Mouse (Mus musculus) G1E (cell line): ENCODE measurements around the gene Pabpc1l. TPM values are rescaled to one million over a fixed set of nuclear protein-coding genes. Genes with fewer than 3 reads are reported as not detected.

Source experiments
- ATAC-seq: 2 replicates; pipeline ENCODE4 v1.8.0; 2016; ENCODE audit warnings: mild to moderate bottlenecking; ENCODE audit not compliant: insufficient number of reproducible peaks, poor library complexity, low FRiP score, severe bottlenecking; ENCODE audit errors: extremely low read depth
- DNase-seq: peaks from one replicate; pipeline ENCODE4 v3.0.0; 2012; ENCODE audit warnings: low spot score
- H3K27me3 ChIP-seq: 2 replicates; pipeline ENCODE4 v1.6.1; 2012; ENCODE audit warnings: mild to moderate bottlenecking, low read length, inconsistent platforms; ENCODE audit not compliant: insufficient read depth
- H3K36me3 ChIP-seq: replicated peaks from 2 replicates; pipeline ENCODE3; 2012; ENCODE audit warnings: mild to moderate bottlenecking, inconsistent platforms
- H3K4me1 ChIP-seq: 2 replicates; pipeline ENCODE4 v1.6.1; 2012; ENCODE audit warnings: low read depth, low read length, inconsistent platforms, mixed read lengths; ENCODE audit not compliant: insufficient read depth
- H3K4me3 ChIP-seq: 2 replicates; pipeline ENCODE4 v1.5.1; 2012; ENCODE audit warnings: low read depth, mild to moderate bottlenecking, inconsistent platforms, low read length, moderate library complexity, mixed read lengths
- H3K9me3 ChIP-seq: replicated peaks from 2 replicates; pipeline ENCODE4 v1.6.1; 2012; ENCODE audit warnings: inconsistent platforms
- CTCF ChIP-seq: IDR thresholded peaks from 2 replicates; pipeline ENCODE4 v1.5.1; 2012; ENCODE audit warnings: low read depth, low read length, inconsistent platforms, mixed read lengths
- GATA1 ChIP-seq: IDR thresholded peaks from 2 replicates; pipeline ENCODE4 v1.6.1; 2012; ENCODE audit warnings: borderline replicate concordance, low read length, inconsistent platforms, mixed read lengths
- GATA2 ChIP-seq: IDR thresholded peaks from 2 replicates; pipeline ENCODE4 v1.6.1; 2012; ENCODE audit warnings: low read depth, low read length, inconsistent platforms, borderline replicate concordance
- POLR2AphosphoS5 ChIP-seq: IDR thresholded peaks from 2 replicates; pipeline ENCODE4 v1.6.1; 2012; ENCODE audit warnings: low read depth, low read length, inconsistent platforms; ENCODE audit not compliant: insufficient replicate concordance
- TAL1 ChIP-seq: conservative IDR thresholded peaks from 2 replicates; pipeline ENCODE4 v1.6.1; 2012; ENCODE audit warnings: low read depth, low read length, inconsistent platforms, mixed read lengths
- polyA plus RNA-seq: library from polyadenylated mRNA; stranded (reverse); fragments of >175 nt; gene quantifications from 2 replicates; pipeline ENCODE4 v1.2.3, GENCODE M21; 2012
- total RNA-seq, 2 experiments: library from RNA; stranded (forward) in 1 of 2; stranded (reverse) in 1 of 2; fragments of 200-1000 nt in 1 of 2; fragments of >200 nt in 1 of 2; fragmentation: Nextera tagmentation in 1 of 2; gene quantifications; 2 replicates each; pipeline ENCODE4 v1.2.3; 2014 to 2017

Gene Pabpc1l
- total and polyA plus RNA-seq, 3 experiments: 0.07 to 0.44 TPM; not detected in 1

DNA sequence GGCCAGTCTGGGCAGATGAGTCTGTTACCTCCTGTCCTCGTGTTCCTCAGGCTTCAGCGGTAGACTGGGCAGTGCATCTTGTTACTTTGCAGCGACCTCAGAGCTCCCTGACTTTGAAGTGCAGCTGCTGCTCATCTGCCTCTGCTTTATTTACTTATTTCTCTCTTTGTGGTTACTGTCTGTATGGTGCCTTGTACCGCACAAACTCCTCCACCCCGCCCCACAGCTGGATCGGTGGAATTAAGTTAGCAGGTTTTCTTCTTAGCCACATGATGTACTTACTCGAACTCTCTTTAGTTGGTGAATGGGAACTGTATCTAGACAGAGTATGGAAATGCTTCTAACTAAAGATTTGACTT, 59.1 kb downstream of the Pabpc1l start:
- Histone ChIP-seq H3K4me1 (peaks cover 38% of the 10 kb centered on the region), H3K36me3 (peaks cover 91% of the 10 kb centered on the region), H3K4me3 (peak overlapping the region; percentile 66; the same call in 1 of the 2 replicates), H3K27me3 (no peaks in the 10 kb centered on the region), H3K9me3 (no peaks in the 10 kb centered on the region)
- DNase-seq (peak; percentile 9), ATAC-seq (peak; percentile 17; the same call in 1 of the 2 replicates)
- TF ChIP-seq GATA2: no peak

DNA sequence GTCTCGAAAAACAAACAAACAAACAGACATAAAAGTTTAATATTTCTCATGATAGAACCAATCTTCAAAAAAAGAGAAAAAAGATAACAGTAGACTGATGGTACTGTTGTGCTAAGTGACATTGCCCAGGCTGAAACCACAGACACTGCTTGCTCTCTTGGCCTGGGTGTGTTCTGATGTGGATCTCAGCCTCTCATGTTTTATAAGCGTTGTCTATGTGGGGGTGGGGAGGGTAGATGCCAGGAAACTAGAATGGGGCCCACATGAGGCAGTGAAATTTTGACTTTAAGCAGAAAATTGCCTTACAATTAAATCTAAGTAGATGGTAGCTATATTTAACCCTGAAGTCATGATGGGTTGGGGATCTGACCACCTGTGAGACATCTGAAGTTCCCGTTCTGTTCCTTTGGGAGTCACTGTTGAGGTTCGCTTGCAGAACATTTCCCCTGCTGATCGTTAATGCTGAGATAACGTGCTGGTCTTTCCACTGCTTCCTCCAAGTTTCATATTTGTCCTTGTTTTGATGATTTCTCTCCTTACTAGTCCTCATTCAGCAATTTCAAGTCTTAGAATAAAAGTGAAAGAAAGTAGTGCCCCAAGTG, 62.3 kb downstream of the Pabpc1l start:
- DNase-seq (no peak), ATAC-seq (no peak)
- no peaks in the 10 kb centered on the region for H3K27me3 ChIP-seq
- no peaks in the 10 kb centered on the region for H3K9me3 ChIP-seq
- TF ChIP-seq TAL1: no peak
- TF ChIP-seq POLR2AphosphoS5: no peak
- TF ChIP-seq GATA2: no peak
- no peak for TF ChIP-seq GATA1
- no peak for TF ChIP-seq CTCF
- peaks cover 37% of the 10 kb centered on the region for H3K4me1 ChIP-seq
- H3K4me3 ChIP-seq: no peak overlapping the region
- H3K36me3 ChIP-seq: peaks cover 90% of the 10 kb centered on the region

DNA sequence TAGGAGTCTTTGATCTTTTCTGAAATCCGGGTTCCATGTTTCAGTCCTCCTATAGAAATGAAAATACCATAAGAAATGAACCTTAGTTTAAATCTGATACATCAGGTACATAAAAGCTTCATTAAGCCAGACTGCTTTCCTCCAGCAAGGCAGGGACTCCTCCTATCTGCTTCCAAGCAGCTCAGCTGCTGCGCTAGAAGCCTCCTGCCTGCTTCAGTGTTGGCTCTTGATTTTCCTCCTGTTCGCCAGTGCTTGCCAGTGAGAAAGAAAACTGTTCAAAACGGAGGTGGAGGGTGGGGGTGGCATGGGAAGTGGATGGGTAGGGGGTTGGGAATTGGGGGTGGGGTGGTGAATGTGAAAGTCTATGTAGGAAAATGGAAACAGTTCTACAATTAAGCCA, 64.3 kb downstream of the Pabpc1l start:
- no peak for TF ChIP-seq CTCF
- no peak for TF ChIP-seq POLR2AphosphoS5
- no peak for TF ChIP-seq TAL1
- no peak for TF ChIP-seq GATA1
- no peak for TF ChIP-seq GATA2
- Histone ChIP-seq H3K9me3 (no peaks in the 10 kb centered on the region), H3K4me1 (peaks cover 20% of the 10 kb centered on the region), H3K36me3 (peaks cover 93% of the 10 kb centered on the region), H3K4me3 (no peak overlapping the region), H3K27me3 (no peaks in the 10 kb centered on the region)
- no peak for DNase-seq
- no peak for ATAC-seq

DNA sequence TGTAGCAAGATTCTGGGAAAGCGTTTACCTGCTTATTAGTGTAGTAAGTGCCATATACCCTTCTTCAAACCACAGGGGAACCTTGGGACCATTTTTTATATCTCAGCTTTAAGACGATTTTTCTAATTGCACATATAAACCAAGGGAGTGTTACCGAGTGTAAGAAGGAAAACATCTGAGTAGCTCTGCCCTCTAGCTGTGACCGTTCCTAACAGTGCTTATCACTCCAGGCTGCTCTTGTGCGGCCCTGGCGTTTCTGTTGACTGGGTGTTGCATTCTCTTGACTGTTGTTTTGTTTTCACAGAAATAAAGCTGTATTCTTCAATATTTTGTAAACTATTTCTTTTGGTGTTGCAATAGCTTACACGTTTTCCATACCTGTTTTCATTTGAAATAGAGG, 68.9 kb downstream of the Pabpc1l start:
- H3K36me3 ChIP-seq: peaks cover 87% of the 10 kb centered on the region
- no peak for ATAC-seq
- no peak for TF ChIP-seq TAL1

DNA sequence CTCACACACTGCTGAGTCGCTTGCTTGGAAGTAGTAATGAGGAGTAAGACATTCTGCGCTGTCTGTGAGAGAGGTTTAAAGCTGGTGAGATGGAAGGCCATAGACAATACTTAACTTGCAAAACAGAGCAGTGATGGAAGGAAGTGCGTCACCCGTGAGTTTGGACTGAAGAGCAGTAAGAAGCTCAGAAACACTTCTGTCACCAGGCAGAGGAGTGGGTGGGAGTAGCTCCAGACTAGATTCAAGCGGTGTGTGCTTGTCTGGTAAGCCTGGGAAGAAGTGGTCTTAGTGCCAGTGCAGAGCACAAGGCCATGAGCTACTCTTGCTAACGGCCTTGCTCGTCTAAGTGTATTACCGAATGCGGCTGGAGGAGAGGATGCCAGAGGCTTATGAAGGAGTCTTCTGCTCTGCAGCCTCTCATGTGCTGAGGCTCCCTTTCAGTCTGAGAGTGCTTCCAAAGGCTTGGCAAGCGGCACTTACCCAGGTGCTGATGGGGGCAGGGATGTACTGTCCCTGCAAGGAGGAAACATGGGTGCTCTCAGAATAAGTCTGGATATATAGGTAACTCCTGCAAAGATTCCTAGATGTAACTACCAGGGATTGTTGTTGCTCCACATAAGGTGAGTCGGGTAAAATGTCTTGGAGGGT, 73.5 kb downstream of the Pabpc1l start:
- no peak overlapping the region for H3K4me3 ChIP-seq
- H3K27me3 ChIP-seq: no peaks in the 10 kb centered on the region
- H3K4me1 ChIP-seq: no peaks in the 10 kb centered on the region
- ATAC-seq (no peak), DNase-seq (no peak)
- no peak for TF ChIP-seq POLR2AphosphoS5
- no peak for TF ChIP-seq CTCF
- no peak for TF ChIP-seq TAL1
- no peak for TF ChIP-seq GATA2
- TF ChIP-seq GATA1: no peak
- no peaks in the 10 kb centered on the region for H3K9me3 ChIP-seq
- H3K36me3 ChIP-seq: peaks cover 89% of the 10 kb centered on the region

More for the DNA sequence above, 68.9 kb downstream of the Pabpc1l start:
- H3K27me3 ChIP-seq: no peaks in the 10 kb centered on the region
- no peak overlapping the region for H3K4me3 ChIP-seq
- peaks cover 7% of the 10 kb centered on the region; the same call in 1 of the 2 replicates for H3K4me1 ChIP-seq
- no peak for DNase-seq
- H3K9me3 ChIP-seq: no peaks in the 10 kb centered on the region

Other genes starting within 250 kb of the Pabpc1l start
- not detected in 2 replicates for gene Ccn5, start 204.6 kb upstream of the Pabpc1l start, total RNA-seq (2014; fragmentation: Nextera tagmentation)
- not detected in 2 replicates for gene Ccn5, start 204.6 kb upstream of the Pabpc1l start, total RNA-seq (2017)
- gene Ccn5, start 204.6 kb upstream of the Pabpc1l start, polyA plus RNA-seq: not detected in 2 replicates
- gene Kcnk15, start 171.8 kb upstream of the Pabpc1l start, total RNA-seq (2014; fragmentation: Nextera tagmentation): not detected in 2 replicates
- not detected in 2 replicates for gene Kcnk15, start 171.8 kb upstream of the Pabpc1l start, total RNA-seq (2017)
- gene Kcnk15, start 171.8 kb upstream of the Pabpc1l start, polyA plus RNA-seq: not detected in 2 replicates
- not detected in 2 replicates for gene Rims4, start 106.8 kb upstream of the Pabpc1l start, total RNA-seq (2014; fragmentation: Nextera tagmentation)
- 0.05 TPM in 1 of 2 replicates, not detected in the other for gene Rims4, start 106.8 kb upstream of the Pabpc1l start, total RNA-seq (2017)
- not detected in 2 replicates for gene Rims4, start 106.8 kb upstream of the Pabpc1l start, polyA plus RNA-seq
- gene Ywhab, start 30.5 kb upstream of the Pabpc1l start, total RNA-seq (2014; fragmentation: Nextera tagmentation): 129 and 130 TPM in 2 replicates
- 52.6 and 56.1 TPM in 2 replicates for gene Ywhab, start 30.5 kb upstream of the Pabpc1l start, total RNA-seq (2017)
- 64.3 and 79.9 TPM in 2 replicates for gene Ywhab, start 30.5 kb upstream of the Pabpc1l start, polyA plus RNA-seq
- 241 and 247 TPM in 2 replicates for gene Stk4, start 44.9 kb downstream of the Pabpc1l start, total RNA-seq (2014; fragmentation: Nextera tagmentation)
- 214 and 225 TPM in 2 replicates for gene Stk4, start 44.9 kb downstream of the Pabpc1l start, total RNA-seq (2017)
- 51.0 and 86.5 TPM in 2 replicates for gene Stk4, start 44.9 kb downstream of the Pabpc1l start, polyA plus RNA-seq
- 57.3 and 61.0 TPM in 2 replicates for gene Tomm34, start 45.7 kb downstream of the Pabpc1l start, total RNA-seq (2014; fragmentation: Nextera tagmentation)
- gene Tomm34, start 45.7 kb downstream of the Pabpc1l start, total RNA-seq (2017): 63.0 and 65.3 TPM in 2 replicates
- gene Tomm34, start 45.7 kb downstream of the Pabpc1l start, polyA plus RNA-seq: 36.3 and 48.2 TPM in 2 replicates
- gene Kcns1, start 145.7 kb downstream of the Pabpc1l start, total RNA-seq (2014; fragmentation: Nextera tagmentation): not detected in 2 replicates
- not detected in 2 replicates for gene Kcns1, start 145.7 kb downstream of the Pabpc1l start, total RNA-seq (2017)
- gene Kcns1, start 145.7 kb downstream of the Pabpc1l start, polyA plus RNA-seq: not detected in 2 replicates
- not detected in 2 replicates for gene Wfdc5, start 157.3 kb downstream of the Pabpc1l start, total RNA-seq (2014; fragmentation: Nextera tagmentation)
- gene Wfdc5, start 157.3 kb downstream of the Pabpc1l start, total RNA-seq (2017): 0.33 TPM in 1 of 2 replicates, not detected in the other
- gene Wfdc5, start 157.3 kb downstream of the Pabpc1l start, polyA plus RNA-seq: not detected in 2 replicates
- not detected in 2 replicates for gene Wfdc12, start 165.2 kb downstream of the Pabpc1l start, total RNA-seq (2014; fragmentation: Nextera tagmentation)
- not detected in 2 replicates for gene Wfdc12, start 165.2 kb downstream of the Pabpc1l start, total RNA-seq (2017)
- not detected in 2 replicates for gene Wfdc12, start 165.2 kb downstream of the Pabpc1l start, polyA plus RNA-seq
- not detected in 2 replicates for gene Wfdc15a, start 174.7 kb downstream of the Pabpc1l start, total RNA-seq (2014; fragmentation: Nextera tagmentation)
- 0.82 TPM in 1 of 2 replicates, not detected in the other for gene Wfdc15a, start 174.7 kb downstream of the Pabpc1l start, total RNA-seq (2017)
- gene Wfdc15a, start 174.7 kb downstream of the Pabpc1l start, polyA plus RNA-seq: not detected in 2 replicates
- gene Wfdc15b, start 196.2 kb downstream of the Pabpc1l start, total RNA-seq (2014; fragmentation: Nextera tagmentation): not detected in 2 replicates
- gene Wfdc15b, start 196.2 kb downstream of the Pabpc1l start, total RNA-seq (2017): not detected in 2 replicates
- gene Wfdc15b, start 196.2 kb downstream of the Pabpc1l start, polyA plus RNA-seq: not detected in 2 replicates
- gene Svs2, start 213.0 kb downstream of the Pabpc1l start, total RNA-seq (2014; fragmentation: Nextera tagmentation): not detected in 2 replicates
- 0.11 TPM in 1 of 2 replicates, not detected in the other for gene Svs2, start 213.0 kb downstream of the Pabpc1l start, total RNA-seq (2017)
- gene Svs2, start 213.0 kb downstream of the Pabpc1l start, polyA plus RNA-seq: not detected in 2 replicates
- not detected in 2 replicates for gene Svs3b, start 231.2 kb downstream of the Pabpc1l start, total RNA-seq (2014; fragmentation: Nextera tagmentation)
- not detected in 2 replicates for gene Svs3b, start 231.2 kb downstream of the Pabpc1l start, total RNA-seq (2017)
- not detected in 2 replicates for gene Svs3b, start 231.2 kb downstream of the Pabpc1l start, polyA plus RNA-seq